Mouse (Mus musculus) E14TG2a.4 (cell line): ENCODE measurements around the gene Slc39a11.

Experiments
- H3K27me3 ChIP-seq: 2 replicates; pipeline ENCODE4 v1.6.1; 2014; ENCODE audit warnings: low read length, control low read depth; ENCODE audit not compliant: insufficient read depth
- H3K36me3 ChIP-seq: 2 replicates; pipeline ENCODE4 v1.6.1; 2014; ENCODE audit warnings: low read length, control low read depth; ENCODE audit not compliant: insufficient read depth
- H3K4me1 ChIP-seq: replicated peaks from 2 replicates; pipeline ENCODE4 v1.6.1; 2014; ENCODE audit warnings: low read depth, low read length, control low read depth
- H3K4me3 ChIP-seq: replicated peaks from 2 replicates; pipeline ENCODE4 v1.5.1; 2014; ENCODE audit warnings: mild to moderate bottlenecking, low read length
- H3K9me3 ChIP-seq: 2 replicates; pipeline ENCODE4 v1.6.1; 2014; ENCODE audit warnings: low read length, control low read depth
- CTCF ChIP-seq: conservative IDR thresholded peaks from 2 replicates; pipeline ENCODE4 v1.5.1; 2014; ENCODE audit warnings: low read length
- NANOG ChIP-seq: IDR thresholded peaks from 2 replicates; pipeline ENCODE4 v1.6.1; 2014; ENCODE audit warnings: borderline replicate concordance, low read length, mixed read lengths
- POU5F1 ChIP-seq: IDR thresholded peaks from 2 replicates; pipeline ENCODE4 v1.6.1; 2014; ENCODE audit warnings: low read length, borderline replicate concordance

Gene Slc39a11

DNA sequence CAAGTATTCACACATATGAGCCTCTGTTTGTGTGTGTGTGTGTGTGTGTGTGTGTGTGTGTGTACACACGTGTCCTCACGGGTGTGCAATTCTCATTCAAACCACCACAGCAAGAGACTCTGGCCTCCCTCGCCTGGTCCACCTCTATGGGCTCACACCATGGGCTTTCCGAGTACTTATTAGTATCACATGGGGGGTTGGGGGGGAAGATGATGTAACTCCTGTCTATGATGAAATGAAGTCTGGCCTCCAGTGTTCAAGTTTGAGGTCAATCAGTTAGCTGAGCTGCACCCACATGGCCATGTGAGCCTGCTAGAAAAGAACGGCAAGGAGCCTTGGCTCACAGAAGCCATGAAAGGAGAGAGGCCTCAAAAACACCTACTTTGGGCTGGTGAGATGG is 16.5 kb downstream of the Slc39a11 start:
- Histone ChIP-seq H3K9me3 (peaks cover 41% of the 10 kb centered on the region), H3K4me3 (no peak overlapping the region), H3K4me1 (peaks cover 10% of the 10 kb centered on the region; the same call in 1 of the 2 replicates), H3K36me3 (no peaks in the 10 kb centered on the region), H3K27me3 (no peaks in the 10 kb centered on the region)
- TF ChIP-seq CTCF (no peak), POU5F1 (no peak), NANOG (no peak)

DNA sequence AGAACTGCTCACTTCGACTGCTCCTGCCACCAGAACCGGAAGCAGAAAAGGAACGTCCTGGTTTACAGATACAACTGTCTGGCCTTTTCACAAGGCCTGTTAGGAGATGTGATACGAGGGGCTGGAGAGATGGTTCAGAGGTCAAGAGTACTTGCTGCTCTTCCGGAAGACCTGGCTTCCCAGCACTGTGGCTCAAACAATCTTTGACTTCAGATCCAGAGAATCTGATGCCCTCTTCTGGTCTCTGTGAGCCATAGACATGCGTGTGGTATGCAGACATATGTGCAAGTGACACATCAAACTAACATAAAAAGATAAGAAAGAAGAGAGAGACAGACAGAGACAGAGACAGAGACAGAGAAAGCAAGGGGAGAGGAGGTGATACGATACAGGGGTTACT is 17.6 kb downstream of the Slc39a11 start:
- H3K4me3 ChIP-seq = no peak overlapping the region
- peaks cover 10% of the 10 kb centered on the region; the same call in 1 of the 2 replicates for H3K4me1 ChIP-seq
- H3K9me3 ChIP-seq = peaks cover 30% of the 10 kb centered on the region
- no peaks in the 10 kb centered on the region for H3K27me3 ChIP-seq
- no peaks in the 10 kb centered on the region for H3K36me3 ChIP-seq
- TF ChIP-seq CTCF = no peak

DNA sequence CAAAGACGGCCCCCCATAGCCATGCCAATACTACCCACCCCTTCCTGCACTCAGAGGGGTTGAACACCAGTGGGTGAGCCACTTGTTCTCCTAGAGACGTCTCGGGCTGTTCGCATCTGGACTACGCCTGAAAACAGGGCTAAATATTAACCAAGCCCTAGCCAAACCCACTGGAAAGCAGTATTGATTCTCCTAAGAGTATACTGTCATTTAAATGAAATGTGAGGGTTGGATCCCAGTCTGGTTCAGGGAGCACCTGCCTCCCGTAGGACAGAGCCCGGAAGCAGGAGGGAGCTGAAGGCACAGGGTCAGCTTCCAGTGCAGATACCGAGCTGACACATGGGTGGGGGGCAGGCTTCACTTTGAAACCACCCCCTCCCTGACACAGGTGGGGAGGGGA is 18.0 kb downstream of the Slc39a11 start:
- no peaks in the 10 kb centered on the region for H3K27me3 ChIP-seq
- no peak overlapping the region for H3K4me3 ChIP-seq
- H3K36me3 ChIP-seq = no peaks in the 10 kb centered on the region
- peaks cover 10% of the 10 kb centered on the region; the same call in 1 of the 2 replicates for H3K4me1 ChIP-seq
- TF ChIP-seq CTCF (no peak), POU5F1 (no peak), NANOG (no peak)
- H3K9me3 ChIP-seq = peaks cover 25% of the 10 kb centered on the region

DNA sequence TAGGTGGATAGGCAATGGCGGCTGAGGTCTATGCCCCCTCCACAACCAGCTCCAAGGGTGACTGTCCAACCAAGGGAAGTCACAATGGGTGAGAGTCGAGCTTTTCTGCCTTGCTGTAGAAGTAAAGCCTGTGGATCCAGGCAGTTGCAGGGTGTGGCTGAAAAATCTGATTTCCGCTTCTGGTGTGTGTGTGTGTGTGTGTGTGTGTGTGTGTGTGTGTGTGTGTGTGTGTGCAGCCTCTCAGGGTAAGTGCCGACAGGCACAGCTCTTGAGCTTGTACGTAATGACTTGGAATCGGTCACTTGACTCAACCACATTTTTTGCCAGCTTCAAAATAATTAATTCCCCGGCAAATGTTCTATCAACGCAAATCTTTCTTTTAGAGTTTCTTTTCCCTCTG is 18.6 kb downstream of the Slc39a11 start:
- Histone ChIP-seq H3K9me3 (peaks cover 20% of the 10 kb centered on the region), H3K27me3 (no peaks in the 10 kb centered on the region), H3K4me1 (peaks cover 10% of the 10 kb centered on the region; the same call in 1 of the 2 replicates), H3K4me3 (no peak overlapping the region), H3K36me3 (no peaks in the 10 kb centered on the region)
- no peak for TF ChIP-seq NANOG
- no peak for TF ChIP-seq POU5F1
- no peak for TF ChIP-seq CTCF

DNA sequence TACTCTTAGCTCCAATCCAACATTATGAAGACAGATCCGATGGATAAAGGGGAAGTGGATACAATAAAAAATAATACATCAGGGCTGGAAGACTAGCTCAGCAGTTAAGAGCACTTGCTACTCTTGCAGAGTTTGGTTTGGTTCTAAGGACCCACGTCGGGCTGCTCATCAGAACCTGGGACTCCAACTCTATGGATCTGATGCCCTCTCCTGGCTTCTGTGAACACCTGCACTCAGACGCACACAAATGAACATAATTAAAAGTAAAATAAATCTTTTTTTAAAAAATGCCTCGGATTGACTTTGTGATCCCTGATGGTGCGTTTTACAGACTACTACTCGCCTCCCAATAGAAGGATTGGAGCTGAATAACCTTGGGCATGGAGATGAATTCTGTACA is 19.2 kb downstream of the Slc39a11 start:
- no peaks in the 10 kb centered on the region for H3K27me3 ChIP-seq
- TF ChIP-seq CTCF (no peak), NANOG (no peak), POU5F1 (no peak)
- H3K4me3 ChIP-seq = no peak overlapping the region
- H3K9me3 ChIP-seq = peaks cover 13% of the 10 kb centered on the region
- peaks cover 10% of the 10 kb centered on the region; the same call in 1 of the 2 replicates for H3K4me1 ChIP-seq
- H3K36me3 ChIP-seq = no peaks in the 10 kb centered on the region

DNA sequence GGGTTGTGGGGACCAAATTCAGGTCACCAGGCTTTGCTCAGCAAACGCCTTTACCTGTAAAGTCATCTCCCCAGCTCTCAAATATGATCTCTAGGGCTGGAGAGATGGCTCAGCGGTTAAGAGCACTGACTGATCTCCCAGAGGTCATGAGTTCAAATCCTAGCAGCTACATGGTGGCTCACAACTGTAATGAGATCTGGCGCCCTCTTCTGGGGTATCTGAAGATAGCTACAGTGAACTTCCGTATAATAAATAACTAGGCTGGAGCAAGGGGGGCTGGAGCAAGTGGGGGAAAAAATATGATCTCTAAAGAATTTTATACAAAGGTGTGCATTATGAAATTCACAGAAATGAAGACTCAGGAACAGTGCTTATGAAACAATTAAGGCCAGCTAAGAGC is 22.1 kb downstream of the Slc39a11 start:
- Histone ChIP-seq H3K9me3 (peaks cover 2% of the 10 kb centered on the region; the same call in 1 of the 2 replicates), H3K36me3 (no peaks in the 10 kb centered on the region), H3K27me3 (peaks cover 17% of the 10 kb centered on the region; the same call in 1 of the 2 replicates), H3K4me1 (peaks cover 10% of the 10 kb centered on the region; the same call in 1 of the 2 replicates), H3K4me3 (no peak overlapping the region)
- TF ChIP-seq NANOG (no peak), CTCF (peak; percentile 46)

DNA sequence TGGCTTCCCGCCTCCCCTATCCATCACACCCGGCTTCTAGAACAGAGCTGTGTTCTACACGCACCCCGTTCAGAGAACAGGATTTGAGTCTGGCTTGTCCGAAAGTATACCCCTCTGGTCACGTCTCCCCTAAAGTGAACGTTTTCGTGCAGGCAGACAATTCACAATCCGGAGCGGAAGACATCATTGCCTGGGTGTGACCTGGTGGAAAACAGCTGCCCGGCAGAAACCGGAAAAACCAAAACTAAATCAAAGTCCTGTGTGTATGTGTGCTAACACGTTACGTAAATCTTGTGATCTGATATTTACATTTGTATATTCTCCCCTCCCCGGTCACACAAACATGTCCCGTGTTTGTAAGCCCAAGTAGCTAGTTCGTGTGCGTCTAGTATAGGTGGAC is 24.4 kb downstream of the Slc39a11 start:
- Histone ChIP-seq H3K27me3 (peaks cover 34% of the 10 kb centered on the region), H3K4me3 (no peak overlapping the region), H3K4me1 (peaks cover 13% of the 10 kb centered on the region), H3K36me3 (no peaks in the 10 kb centered on the region), H3K9me3 (peaks cover 2% of the 10 kb centered on the region; the same call in 1 of the 2 replicates)
- TF ChIP-seq NANOG = no peak
- no peak for TF ChIP-seq POU5F1
- no peak for TF ChIP-seq CTCF

DNA sequence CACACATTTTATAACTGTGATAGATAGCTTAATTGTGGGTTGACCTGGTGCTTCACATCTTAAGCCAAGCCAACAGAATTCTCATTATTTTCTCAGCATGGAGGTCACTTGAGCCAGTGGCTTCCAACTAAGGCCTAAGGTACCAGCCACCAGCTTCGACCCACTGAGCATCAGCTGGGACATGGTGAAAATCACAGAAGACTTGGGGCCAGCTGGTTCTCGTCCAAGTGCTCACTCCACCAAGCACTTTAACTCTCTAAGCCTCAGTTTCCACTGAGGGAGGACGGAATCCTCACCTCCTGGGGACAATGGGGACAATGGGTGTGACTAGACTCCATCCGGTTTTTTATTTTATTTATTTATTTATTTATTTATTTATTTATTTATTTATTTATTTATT is 27.9 kb downstream of the Slc39a11 start:
- Histone ChIP-seq H3K9me3 (peaks cover 2% of the 10 kb centered on the region; the same call in 1 of the 2 replicates), H3K36me3 (no peaks in the 10 kb centered on the region), H3K4me3 (no peak overlapping the region), H3K4me1 (peaks cover 44% of the 10 kb centered on the region), H3K27me3 (peaks cover 61% of the 10 kb centered on the region)
- TF ChIP-seq NANOG = no peak
- TF ChIP-seq CTCF = no peak

DNA sequence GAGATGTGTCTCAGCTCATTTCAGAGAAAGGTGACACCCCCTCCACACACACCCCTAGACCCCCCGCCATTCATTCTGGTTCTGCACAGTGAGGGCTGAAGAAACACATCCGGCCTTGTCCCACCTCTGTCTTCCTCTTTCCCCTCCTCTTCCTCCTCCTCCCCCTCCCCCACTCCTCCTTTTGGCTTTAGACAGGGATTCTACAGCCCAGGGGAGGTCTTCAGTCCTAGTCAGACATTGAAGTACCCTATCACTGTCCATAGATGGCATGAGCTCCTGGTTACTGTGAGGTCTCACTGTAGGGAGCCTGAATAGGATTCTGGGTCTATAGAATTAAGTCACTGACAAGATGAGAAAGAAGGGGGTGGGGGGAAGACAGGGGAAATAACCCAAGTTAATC is 28.9 kb downstream of the Slc39a11 start:
- H3K9me3 ChIP-seq = peaks cover 10% of the 10 kb centered on the region
- H3K4me3 ChIP-seq = 0 out of 2 replicates have a peak overlapping the region, but pooled peaks have one; percentile 13
- H3K27me3 ChIP-seq = peaks cover 66% of the 10 kb centered on the region
- peaks cover 45% of the 10 kb centered on the region for H3K4me1 ChIP-seq
- no peaks in the 10 kb centered on the region for H3K36me3 ChIP-seq
- no peak for TF ChIP-seq NANOG
- TF ChIP-seq POU5F1 = no peak
- no peak for TF ChIP-seq CTCF
